Comparison of ENCODE assay signal across 8 mouse cellular contexts in the genomic region with DNA sequence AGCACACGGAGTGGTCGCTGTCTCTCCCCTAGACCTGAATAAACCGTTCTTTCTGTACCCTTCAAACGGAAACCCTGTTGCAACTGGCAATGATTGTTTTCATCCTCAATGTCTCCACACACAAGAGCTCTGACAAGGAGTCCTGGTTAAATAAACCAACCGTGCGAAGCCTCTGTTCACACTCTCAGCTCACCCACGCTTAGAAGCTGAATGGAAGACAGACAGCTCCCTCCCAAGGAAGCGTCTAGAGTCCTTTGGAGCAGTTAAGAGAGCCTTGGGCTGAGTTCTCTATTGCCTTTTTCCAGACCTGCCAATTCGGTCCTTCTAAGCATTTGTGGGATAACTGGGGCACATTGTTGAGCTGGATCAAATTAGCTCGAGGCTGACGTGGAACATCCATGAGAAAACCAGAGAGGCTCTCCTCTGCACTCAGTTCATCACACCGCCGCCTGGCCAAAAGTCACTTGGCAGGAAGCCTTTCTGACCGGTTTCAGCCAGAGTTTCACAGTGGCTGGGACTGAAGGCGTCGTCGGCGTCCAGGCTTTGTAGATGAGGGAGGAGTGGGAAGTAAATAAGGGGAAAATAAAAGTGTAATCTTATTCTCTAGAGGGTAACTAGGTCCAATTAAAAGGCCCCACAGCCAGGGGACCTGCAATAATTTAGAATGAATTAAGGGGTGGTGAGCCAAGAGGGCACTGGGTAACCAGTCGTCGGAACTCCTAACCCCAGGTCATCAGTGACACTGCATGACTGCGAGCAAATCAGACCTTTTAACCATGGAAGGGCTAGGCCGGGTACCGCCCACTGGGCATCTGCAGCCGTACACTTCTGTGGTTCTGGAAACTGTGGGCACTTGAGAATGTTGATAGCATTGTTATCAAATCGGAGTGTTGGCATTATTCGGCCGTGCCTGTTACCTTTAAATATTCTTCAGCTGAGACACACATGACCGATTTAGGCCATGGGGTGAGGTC.
DNase-seq lines count a peak whose midpoint lies in the region; ATAC-seq lines count a peak whose summit lies in the region.

No protein-coding gene starts in this region.

- H3K4me3 ChIP-seq in heart, embryonic 14.5 days (ENCODE audit: control insufficient read depth in 1 of 2, insufficient read depth in 1 of 2, low read depth in 1 of 2, low read length in 2 of 2), result no peak overlapping the region

- no peaks in the 10 kb centered on the region for H3K36me3 ChIP-seq in heart, embryonic 14.5 days (ENCODE audit: control insufficient read depth, insufficient read depth, low read length)

- H3K9me3 ChIP-seq in heart, embryonic 14.5 days (ENCODE audit: control insufficient read depth, low read length), result no peaks in the 10 kb centered on the region

- ATAC-seq in heart, embryonic 14.5 days (ENCODE audit: insufficient number of reproducible peaks, insufficient read depth, low FRiP score, low read depth), result peak; percentile 41; the same call in 1 of the 2 replicates

- H3K4me1 ChIP-seq in heart, embryonic 14.5 days (ENCODE audit: control insufficient read depth in 2 of 2, insufficient read depth in 2 of 2, low read length in 2 of 2), result peaks cover 38 to 60% of the 10 kb centered on the region in 2 experiments

- peak overlapping the region; percentile 0; the same call in 1 of the 2 replicates for H3K4me2 ChIP-seq in heart, embryonic 14.5 days (ENCODE audit: low read length)

- H3K27me3 ChIP-seq in heart, embryonic 14.5 days (ENCODE audit: control insufficient read depth, insufficient read depth, low read length), result no peaks in the 10 kb centered on the region

- WGBS in heart, embryonic 14.5 days, result 47% methylated on average over 28 of the region's 28 CpGs

- peak; percentile 25 for DNase-seq in right cerebral cortex, adult 18-20 months
- DNase-seq in right cerebral cortex, postnatal 4 days, result no peak
- peak; percentile 81 to 88 for DNase-seq in kidney, postnatal 4 days
- DNase-seq in testis, postnatal 10 days (ENCODE audit: low spot score), result peak; percentile 57
- no peak for DNase-seq in layer of hippocampus, postnatal 10 days (ENCODE audit: low spot score in 2 of 2)
- DNase-seq in layer of hippocampus, adult 9-11 months, result no peak
- DNase-seq in embryo, embryonic 10 days (ENCODE audit: low spot score), result no peak

- peak overlapping the region; percentile 56 to 66 for H3K27ac ChIP-seq in heart, embryonic 14.5 days (replicated peaks in 1 of 2; ENCODE audit: control insufficient read depth in 1 of 2, insufficient read depth in 1 of 2, low read depth in 2 of 2, low read length in 2 of 2)

- no peak overlapping the region for H3K9ac ChIP-seq in heart, embryonic 14.5 days (ENCODE audit: low read length)

Comparison
In these comparisons a context has a peak if more than half of its experiments do, and no peak if none do; other contexts are left out.
1. DNase-seq: peak in right cerebral cortex, adult 18-20 months (single experiment), kidney, postnatal 4 days (2 of 2) and testis, postnatal 10 days (single experiment); none in right cerebral cortex, postnatal 4 days (single experiment), layer of hippocampus, postnatal 10 days (0 of 2), layer of hippocampus, adult 9-11 months (single experiment) and embryo, embryonic 10 days (single experiment).